Mouse (Mus musculus) heart, postnatal 14 days (tissue): ENCODE data around the gene Zdhhc1. TPM values are rescaled to one million over a fixed set of nuclear protein-coding genes. Genes with fewer than 3 reads are reported as not detected.

Experiments used
- DNase-seq, 2 experiments: peaks; one replicate each; pipeline ENCODE4 v3.0.0; 2021 to 2022
- intact Hi-C: fragments of 180-260 bp; cut with DNase I; formaldehyde crosslinking; loops from one replicate; pipeline ENCODE4 v1.15.1; 2025
- total RNA-seq, 2 experiments: library from RNA; stranded (reverse); gene quantifications; 2 replicates each; pipeline ENCODE4 v1.2.3; 2021

Zdhhc1 gene
- total RNA-seq, 2 experiments from 2014 or later, result 14.9 to 16.3 TPM

GRCm38 (mm10) chr8:105467396-105467985, 29.2 kb downstream of the Zdhhc1 start:
- intact Hi-C loops, result no loop called here

GRCm38 (mm10) chr8:105466700-105467291, 29.9 kb downstream of the Zdhhc1 start:
- intact Hi-C loops, result no loop called here
- peak in 1 of 2 experiments; percentile 61 for DNase-seq

More at GRCm38 (mm10) chr8:105467396-105467985, 29.2 kb downstream of the Zdhhc1 start:
- DNase-seq, result no peak

- intact Hi-C loops, result no loop called here
- DNase-seq, result no peak
These were observed 30.5 kb downstream of the Zdhhc1 start for GRCm38 (mm10) chr8:105466246-105466645.

- intact Hi-C loops, result no loop called here
- DNase-seq, result peak in 1 of 2 experiments; percentile 33
These were observed 32.1 kb downstream of the Zdhhc1 start for GRCm38 (mm10) chr8:105464595-105464994.

GRCm38 (mm10) chr8:105461085-105461803, 35.5 kb downstream of the Zdhhc1 start:
- intact Hi-C loops, result no loop called here
- DNase-seq, result no peak

GRCm38 (mm10) chr8:105455218-105455617, 41.5 kb downstream of the Zdhhc1 start:
- DNase-seq, result no peak
- intact Hi-C loops, result no loop called here

GRCm38 (mm10) chr8:105454088-105454487, 42.6 kb downstream of the Zdhhc1 start:
- intact Hi-C loops, result no loop called here
- no peak for DNase-seq

- no peak for DNase-seq
- intact Hi-C loops, result no loop called here
These were observed 43.4 kb downstream of the Zdhhc1 start for GRCm38 (mm10) chr8:105453296-105453695.

GRCm38 (mm10) chr8:105451903-105452603, 44.6 kb downstream of the Zdhhc1 start:
- no peak for DNase-seq
- intact Hi-C loops, result no loop called here

- no peak for DNase-seq
- intact Hi-C loops, result no loop called here
These were observed 45.7 kb downstream of the Zdhhc1 start for GRCm38 (mm10) chr8:105450977-105451376.

- DNase-seq, result no peak
- intact Hi-C loops, result no loop called here
These were observed 48.1 kb downstream of the Zdhhc1 start for GRCm38 (mm10) chr8:105448596-105448995.

- intact Hi-C loops, result no loop called here
- DNase-seq, result no peak
These were observed 48.5 kb downstream of the Zdhhc1 start for GRCm38 (mm10) chr8:105448188-105448587.

- DNase-seq, result peak; percentile 40 to 52
- intact Hi-C loops, result no loop called here
These were observed 50.6 kb downstream of the Zdhhc1 start for GRCm38 (mm10) chr8:105446127-105446552.

GRCm38 (mm10) chr8:105445296-105446126, 51.2 kb downstream of the Zdhhc1 start:
- peak; percentile 18 to 41 for DNase-seq
- intact Hi-C loops, result no loop called here

GRCm38 (mm10) chr8:105442661-105443060, 54.0 kb downstream of the Zdhhc1 start:
- no peak for DNase-seq
- intact Hi-C loops, result loop anchor here (5.0 kb wide), 1 partner anchor 35 kb away; no protein-coding TSS in a partner anchor

- intact Hi-C loops, result loop anchor here (5.0 kb wide), 1 partner anchor 36 kb away; no protein-coding TSS in a partner anchor
- peak; percentile 47 to 65 for DNase-seq
These were observed 55.3 kb downstream of the Zdhhc1 start for GRCm38 (mm10) chr8:105441433-105441832.

GRCm38 (mm10) chr8:105438865-105439264, 57.8 kb downstream of the Zdhhc1 start:
- intact Hi-C loops, result no loop called here
- peak; percentile 25 to 53 for DNase-seq

- no peak for DNase-seq
- intact Hi-C loops, result no loop called here
These were observed 59.5 kb downstream of the Zdhhc1 start for GRCm38 (mm10) chr8:105437078-105437748.

GRCm38 (mm10) chr8:105436218-105436617, 60.5 kb downstream of the Zdhhc1 start:
- no peak for DNase-seq
- intact Hi-C loops, result no loop called here
